Mouse (Mus musculus): Measurements from ENCODE around the gene Pi4ka. TPM values are rescaled to one million over a fixed set of nuclear protein-coding genes. Genes with fewer than 3 reads are reported as not detected.

Gene Pi4ka
- total RNA-seq (2015; ENCODE audit: low replicate concordance): 15.9 and 72.1 TPM in 2 replicates
- total RNA-seq (2017; ENCODE audit: low replicate concordance): 17.1 and 35.3 TPM in 2 replicates

GRCm38 (mm10) chr16:17405736-17406443 is at the start of gene Pi4ka, which contains the start of gene Snap29:
Pi4ka (minus strand) TSS chr16:17406314.
Snap29 (plus strand) TSS chr16:17405986.
- peak; percentile 93 for ATAC-seq (replicated peaks; ENCODE audit: low FRiP score, poor library complexity, severe bottlenecking)

- ATAC-seq (replicated peaks; ENCODE audit: low FRiP score, poor library complexity, severe bottlenecking): peak; percentile 62
Measured at GRCm38 (mm10) chr16:17452373-17452715, 46.2 kb upstream of the Pi4ka start.

- peak; percentile 94 for ATAC-seq (replicated peaks; ENCODE audit: low FRiP score, poor library complexity, severe bottlenecking)
Measured at GRCm38 (mm10) chr16:17451541-17452372, 45.6 kb upstream of the Pi4ka start, which contains the start of gene Crkl. Crkl (plus strand) TSS chr16:17451987.

- no peak for ATAC-seq (replicated peaks; ENCODE audit: low FRiP score, poor library complexity, severe bottlenecking)
Measured at GRCm38 (mm10) chr16:17432576-17432975, 26.5 kb upstream of the Pi4ka start.

- ATAC-seq (replicated peaks; ENCODE audit: low FRiP score, poor library complexity, severe bottlenecking): no peak
Measured at GRCm38 (mm10) chr16:17423021-17423420, 16.9 kb upstream of the Pi4ka start.

GRCm38 (mm10) chr16:17410209-17410608 is 4.1 kb upstream of the Pi4ka start:
- ATAC-seq (replicated peaks; ENCODE audit: low FRiP score, poor library complexity, severe bottlenecking): no peak

- ATAC-seq (replicated peaks; ENCODE audit: low FRiP score, poor library complexity, severe bottlenecking): no peak
Measured at GRCm38 (mm10) chr16:17409046-17409445, 2.9 kb upstream of the Pi4ka start.

GRCm38 (mm10) chr16:17406512-17407231 is 558 bp upstream of the Pi4ka start:
- no peak for ATAC-seq (replicated peaks; ENCODE audit: low FRiP score, poor library complexity, severe bottlenecking)

- peak; percentile 56 for ATAC-seq (replicated peaks; ENCODE audit: low FRiP score, poor library complexity, severe bottlenecking)
Measured at GRCm38 (mm10) chr16:17405271-17405696, 830 bp downstream of the Pi4ka start.

- ATAC-seq (replicated peaks; ENCODE audit: low FRiP score, poor library complexity, severe bottlenecking): no peak
Measured at GRCm38 (mm10) chr16:17402855-17403254, 3.3 kb downstream of the Pi4ka start.

GRCm38 (mm10) chr16:17392784-17393183 is 13.3 kb downstream of the Pi4ka start:
- ATAC-seq (replicated peaks; ENCODE audit: low FRiP score, poor library complexity, severe bottlenecking): no peak

GRCm38 (mm10) chr16:17383594-17384326 is 22.4 kb downstream of the Pi4ka start:
- no peak for ATAC-seq (replicated peaks; ENCODE audit: low FRiP score, poor library complexity, severe bottlenecking)

- no peak for ATAC-seq (replicated peaks; ENCODE audit: low FRiP score, poor library complexity, severe bottlenecking)
Measured at GRCm38 (mm10) chr16:17382306-17382705, 23.8 kb downstream of the Pi4ka start.

- ATAC-seq (replicated peaks; ENCODE audit: low FRiP score, poor library complexity, severe bottlenecking): no peak
Measured at GRCm38 (mm10) chr16:17358787-17359186, 47.3 kb downstream of the Pi4ka start.

- ATAC-seq (replicated peaks; ENCODE audit: low FRiP score, poor library complexity, severe bottlenecking): no peak
Measured at GRCm38 (mm10) chr16:17356031-17356430, 50.1 kb downstream of the Pi4ka start.

- no peak for ATAC-seq (replicated peaks; ENCODE audit: low FRiP score, poor library complexity, severe bottlenecking)
Measured at GRCm38 (mm10) chr16:17346766-17347165, 59.3 kb downstream of the Pi4ka start.

- ATAC-seq (replicated peaks; ENCODE audit: low FRiP score, poor library complexity, severe bottlenecking): no peak
Measured at GRCm38 (mm10) chr16:17345813-17346155, 60.3 kb downstream of the Pi4ka start.

GRCm38 (mm10) chr16:17345141-17345812 is 60.8 kb downstream of the Pi4ka start:
- no peak for ATAC-seq (replicated peaks; ENCODE audit: low FRiP score, poor library complexity, severe bottlenecking)

- ATAC-seq (replicated peaks; ENCODE audit: low FRiP score, poor library complexity, severe bottlenecking): no peak
Measured at GRCm38 (mm10) chr16:17341847-17342246, 64.3 kb downstream of the Pi4ka start.

Data from erythroid progenitor cell, adult 5-6 weeks (primary cell).